Mouse (Mus musculus) left cerebral cortex, postnatal 10 days (tissue): ENCODE measurements at regions not wholly inside any gene's neighbourhood (a gene's known extent, or its start where the extent isn't known, plus 50 kb on each side); places are given as distances from the start of the nearest gene placed in this dataset.
"Not testable (repeated sequence)": the region's sequence is repeated elsewhere in the genome, so short reads cannot be mapped to it uniquely, and the experiment has no call there.

Source experiments
- DNase-seq, 2 experiments: peaks; one replicate each; pipeline ENCODE4 v3.0.0; 2021 to 2022; ENCODE audit warnings: low spot score in 2 of 2, mixed read lengths in 1 of 2; ENCODE audit errors: extremely low spot score in 1 of 2
- intact Hi-C: fragments of 180-260 bp; cut with DNase I; formaldehyde crosslinking; loops from one replicate; pipeline ENCODE4 v1.15.1; 2025

DNA sequence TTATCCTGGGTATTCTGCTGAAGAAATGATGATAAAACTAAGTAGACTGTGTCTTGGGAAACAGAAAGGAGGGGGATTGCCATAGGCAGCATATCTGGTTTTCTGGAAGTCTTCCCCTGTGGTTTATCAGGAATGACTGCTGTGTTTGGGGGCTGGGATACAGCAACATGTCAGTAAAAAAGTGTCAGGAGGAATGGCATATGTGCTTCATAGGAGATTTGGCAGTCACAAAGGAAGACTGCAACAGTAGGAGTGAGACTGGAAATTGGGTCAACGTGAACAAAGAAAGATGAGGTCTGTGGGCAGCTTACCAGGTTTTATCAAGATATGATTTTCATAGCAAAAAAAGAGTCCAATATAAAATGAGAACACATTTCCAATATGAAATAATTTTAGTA, 641.1 kb upstream of the Nrxn1 start:
- intact Hi-C loops = no loop called here
- no peak for DNase-seq

DNA sequence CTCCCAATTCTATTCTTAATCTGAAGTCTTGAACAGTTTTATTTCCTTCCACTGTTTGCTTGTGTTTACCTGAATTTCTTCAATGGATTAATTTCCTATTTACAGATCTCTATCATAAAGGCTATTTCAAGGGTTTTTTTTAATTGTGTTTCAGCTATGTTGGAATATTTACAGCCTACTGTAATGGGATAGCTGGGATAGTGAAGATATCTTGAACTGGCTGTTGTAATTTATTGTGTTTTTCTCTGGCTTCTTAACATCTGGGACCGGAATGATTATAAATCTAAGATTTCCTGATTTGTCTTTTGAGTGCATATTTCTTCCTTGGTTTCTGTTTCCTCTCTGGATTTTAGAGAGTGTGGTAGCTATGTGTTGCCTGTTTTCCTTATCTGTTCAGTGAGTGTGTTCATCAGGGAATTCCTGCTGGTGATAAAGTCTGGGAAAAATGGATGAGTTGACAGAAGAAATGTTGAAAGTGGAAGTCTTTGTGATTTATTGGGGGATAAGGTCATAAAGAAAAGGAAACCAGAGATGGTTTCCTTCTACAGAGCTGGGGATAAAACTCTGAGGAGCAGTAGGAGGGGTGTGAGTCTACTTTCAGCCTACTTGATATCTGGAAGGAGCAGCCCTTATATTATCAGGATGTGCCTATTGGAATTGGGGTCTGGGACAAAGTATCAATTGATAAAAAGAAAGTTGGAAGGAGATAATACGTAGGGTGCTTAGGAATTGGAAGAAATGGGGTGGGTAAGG, 640.5 kb upstream of the Nrxn1 start:
- DNase-seq = no peak
- intact Hi-C loops = no loop called here

DNA sequence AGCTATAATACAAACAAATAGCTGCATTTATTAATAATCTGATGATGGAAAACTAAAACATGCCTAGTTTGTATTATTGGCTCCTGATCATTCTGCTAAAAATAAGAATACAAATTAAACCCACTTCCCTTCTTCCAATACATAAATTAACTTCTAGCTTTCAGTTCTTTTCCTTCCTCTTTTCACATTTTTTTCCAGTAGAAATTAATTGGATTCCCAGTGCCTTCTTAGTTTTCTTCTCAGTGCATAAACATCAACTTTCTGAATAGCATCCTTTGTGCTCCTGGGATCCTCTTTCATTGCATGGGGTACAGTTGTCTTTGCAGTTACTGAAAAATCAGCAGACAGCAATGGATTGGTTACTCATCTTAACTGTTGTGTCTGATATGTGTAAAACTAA, 617.5 kb upstream of the Nrxn1 start:
- no peak for DNase-seq
- intact Hi-C loops = no loop called here

DNA sequence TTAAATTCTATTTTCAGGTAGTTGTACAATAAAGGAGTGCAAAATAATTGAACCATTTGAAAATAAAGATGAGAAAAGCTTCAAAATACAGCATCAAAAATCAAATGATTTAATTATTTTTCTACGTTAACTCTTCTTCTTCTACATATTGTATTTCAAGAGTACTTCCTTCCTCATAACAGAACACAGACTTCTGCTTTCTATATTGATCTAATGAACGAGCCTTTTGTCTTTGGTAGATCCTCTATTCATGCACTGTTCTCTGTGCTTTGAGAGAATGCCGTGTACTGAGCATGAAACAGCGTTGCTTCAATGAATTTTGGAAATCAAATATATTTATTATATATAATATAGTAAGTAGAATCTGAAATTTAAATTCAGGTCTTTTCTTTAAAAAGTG, 598.2 kb upstream of the Nrxn1 start:
- intact Hi-C loops = loop anchor here (5.0 kb wide), 1 partner anchor 111 kb away; no protein-coding TSS in a partner anchor
- DNase-seq = no peak

DNA sequence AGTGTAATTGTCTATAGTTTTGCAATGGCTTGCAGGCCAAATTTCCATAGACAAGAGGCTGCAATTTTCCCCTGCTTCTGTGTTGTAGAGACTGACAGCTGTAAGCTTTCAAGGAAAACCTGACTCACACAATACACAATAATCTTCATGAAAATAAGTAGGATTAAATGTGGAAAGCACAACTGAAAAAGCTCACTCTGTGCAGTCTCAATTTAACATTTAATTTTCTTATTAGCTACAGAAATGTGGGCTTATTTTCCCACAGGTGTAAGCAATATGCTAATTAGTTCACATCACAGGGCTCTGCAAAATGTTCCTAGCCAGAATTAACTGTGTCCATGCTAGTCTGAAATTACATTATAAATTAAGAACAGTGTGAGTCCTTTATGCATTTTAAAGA, 564.6 kb upstream of the Nrxn1 start:
- DNase-seq = no peak
- intact Hi-C loops = no loop called here

DNA sequence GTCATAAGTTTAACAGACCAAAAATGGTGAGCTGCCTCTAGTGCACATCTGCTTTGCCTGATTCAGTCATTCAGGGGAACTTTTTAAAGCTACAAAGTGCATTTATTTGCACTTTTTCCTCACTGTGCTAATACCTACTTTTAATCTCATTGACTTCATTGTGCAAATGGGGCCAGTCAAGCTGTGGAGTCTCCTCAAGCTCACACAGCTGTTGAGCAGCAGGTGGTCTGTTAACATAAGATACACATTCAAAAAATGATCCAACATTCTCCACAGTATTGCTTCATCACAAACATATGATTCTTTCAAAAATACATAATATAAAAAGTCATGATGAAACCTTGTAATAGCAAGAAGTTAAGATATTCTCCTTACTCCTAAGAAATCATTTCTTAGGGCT, 564.2 kb upstream of the Nrxn1 start:
- intact Hi-C loops = no loop called here
- DNase-seq = no peak

DNA sequence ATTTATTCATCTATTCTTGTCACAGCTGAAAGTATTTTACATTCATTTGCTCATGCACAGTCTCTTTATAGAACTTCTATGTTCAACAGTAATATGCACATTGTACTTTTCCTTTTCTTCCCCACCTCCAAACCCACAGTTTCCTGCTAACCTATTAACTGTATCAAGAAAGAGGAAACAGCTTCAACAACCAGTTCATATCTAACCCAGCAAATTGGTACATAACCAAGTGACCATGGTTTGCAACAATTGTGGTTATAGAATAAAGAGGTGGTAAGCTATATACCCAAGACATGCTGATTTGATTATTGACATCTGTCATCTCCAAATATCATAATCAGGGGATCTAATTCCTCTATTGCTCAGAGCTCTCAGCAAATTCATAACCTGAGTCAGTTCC, 539.0 kb upstream of the Nrxn1 start:
- intact Hi-C loops = no loop called here
- DNase-seq = no peak

DNA sequence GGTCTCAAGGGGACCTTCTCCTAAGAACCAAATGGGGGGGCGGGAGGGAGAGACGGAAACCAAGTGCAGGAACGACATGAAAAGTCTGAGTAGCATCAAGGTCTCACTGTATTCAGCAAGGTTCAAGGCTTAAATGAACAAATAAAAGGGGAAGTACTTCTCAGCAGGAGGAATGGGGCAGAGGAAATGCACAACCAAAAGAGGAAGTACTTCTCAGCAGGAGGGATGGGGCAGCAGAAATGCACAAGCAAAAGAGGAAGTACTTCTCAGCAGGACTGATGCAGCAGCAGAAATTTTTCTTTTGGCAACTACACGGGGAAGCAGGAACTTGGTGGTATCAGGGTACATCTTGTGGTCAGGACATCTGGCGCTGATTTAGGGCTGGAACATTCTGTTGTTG, 521.3 kb upstream of the Nrxn1 start:
- intact Hi-C loops, DNase-seq: not testable (repeated sequence)

DNA sequence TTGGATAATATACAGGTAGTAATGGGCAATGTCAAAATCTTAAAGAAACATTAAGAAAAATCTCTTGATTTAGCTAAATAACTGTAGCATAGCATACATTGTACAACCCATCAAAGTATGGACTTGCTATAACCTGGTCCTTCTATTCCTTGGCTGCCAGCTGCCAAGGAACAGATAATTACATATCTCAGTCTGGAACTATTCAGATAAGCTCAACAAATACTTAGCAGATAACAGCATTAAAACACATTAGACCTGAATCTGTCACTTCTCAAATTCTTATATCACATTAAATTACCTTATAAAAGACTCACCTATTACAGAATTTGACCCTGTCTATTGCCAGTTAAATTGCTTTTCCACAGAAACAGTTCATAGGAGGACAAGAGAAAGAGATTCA, 496.2 kb upstream of the Nrxn1 start:
- intact Hi-C loops = no loop called here
- no peak for DNase-seq

DNA sequence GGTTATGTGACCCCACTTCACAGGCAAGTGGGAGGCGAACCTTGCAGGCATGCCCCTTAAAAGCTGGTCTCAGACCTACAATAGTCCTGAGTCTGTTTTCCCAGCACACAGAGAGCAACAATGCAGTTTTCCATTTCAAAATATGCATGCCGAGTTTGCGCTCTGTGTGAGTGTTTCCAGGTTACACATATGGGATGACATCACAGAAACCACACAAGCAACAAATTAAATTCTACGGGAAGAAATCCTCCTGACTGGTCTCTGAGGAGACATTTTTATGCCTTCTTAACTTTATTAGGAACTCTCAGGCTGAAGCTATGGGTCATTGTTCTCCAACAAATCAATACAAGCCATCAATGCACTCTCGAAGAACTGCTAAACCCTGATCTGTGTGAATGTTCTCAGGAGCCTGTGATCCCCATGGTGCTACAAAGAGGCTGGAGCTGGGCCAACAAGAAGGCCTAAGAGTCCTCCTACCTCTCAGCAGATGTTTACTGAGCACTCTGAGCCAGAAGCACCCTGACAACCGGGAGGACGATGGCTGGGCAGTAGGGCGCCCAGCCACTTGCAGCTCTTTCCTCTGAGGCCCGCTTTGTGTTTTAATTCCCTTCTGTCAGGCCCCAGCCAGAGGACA, 458.3 kb upstream of the Nrxn1 start:
- intact Hi-C loops, DNase-seq: not testable (repeated sequence)

DNA sequence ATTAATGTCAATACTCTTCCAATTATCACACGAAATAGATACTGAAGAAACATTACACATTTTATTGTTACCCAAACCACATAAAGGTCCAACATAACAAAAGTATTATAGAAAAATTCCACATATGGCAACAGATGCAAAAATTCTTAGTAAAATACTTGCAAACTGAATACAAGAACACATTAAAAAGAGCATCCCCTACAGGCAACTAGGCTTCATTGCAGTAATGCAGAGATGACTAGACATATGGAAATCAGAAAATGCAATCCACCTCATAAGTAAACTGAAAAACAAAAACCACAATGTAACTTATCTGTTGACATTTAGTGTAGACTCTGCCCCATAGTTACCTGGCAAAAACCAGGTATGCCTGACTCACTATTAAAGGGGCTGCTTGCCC, 438.6 kb upstream of the Nrxn1 start:
- intact Hi-C loops = no loop called here
- no peak for DNase-seq

DNA sequence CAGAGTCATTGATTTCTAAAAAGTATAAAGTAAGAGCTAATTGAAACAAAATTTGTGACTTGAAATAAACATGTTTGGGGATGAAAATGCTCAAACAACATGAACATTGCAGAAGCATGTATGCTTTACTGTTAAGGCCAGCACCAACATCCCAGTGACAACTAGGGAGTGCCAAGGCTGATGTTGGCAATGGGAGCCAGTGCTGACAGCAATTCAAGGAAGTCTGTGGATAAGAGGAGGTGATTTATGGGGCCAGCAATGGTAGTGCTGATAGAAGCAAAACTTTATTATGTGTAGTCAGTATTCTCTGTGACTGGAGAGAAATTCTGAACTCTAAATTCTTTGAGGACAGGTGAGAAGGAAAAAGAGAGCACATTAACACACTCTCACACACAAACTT, 424.4 kb upstream of the Nrxn1 start:
- no peak for DNase-seq
- intact Hi-C loops = no loop called here
